Mouse (Mus musculus): Measurements from ENCODE around the gene Gpt2. TPM values are rescaled to one million over a fixed set of nuclear protein-coding genes. Genes with fewer than 3 reads are reported as not detected.

Gene Gpt2
- total and polyA plus RNA-seq, 3 experiments = 29.7 to 50.0 (median 37.8) TPM

- Histone ChIP-seq H3K4me2 (ENCODE audit: insufficient read depth, low read depth, poor library complexity, severe bottlenecking) (no peak overlapping the region), H3K27me3 (replicated peaks) (no peaks in the 10 kb centered on the region), H3K4me3 (replicated peaks in 1 of 3; ENCODE audit: low read depth in 2 of 3, low read length in 2 of 3, poor library complexity in 1 of 3) (no peak overlapping the region), H3K27ac (ENCODE audit: insufficient read depth, low read depth) (no peak overlapping the region), H3K9ac (ENCODE audit: insufficient read depth, low read depth) (no peak overlapping the region), H3K36me3 (replicated peaks in 1 of 2; ENCODE audit: control insufficient read depth in 1 of 2, insufficient read depth in 1 of 2, low read length in 1 of 2) (peaks cover 0 to 13% of the 10 kb centered on the region in 2 experiments), H3K79me2 (replicated peaks; ENCODE audit: control insufficient read depth, extremely low read depth, insufficient read depth, poor library complexity, severe bottlenecking) (peaks cover 1% of the 10 kb centered on the region; the same call in 1 of the 2 replicates), H3K9me3 (replicated peaks; ENCODE audit: low read length) (no peaks in the 10 kb centered on the region), H3K4me1 (ENCODE audit: control insufficient read depth in 1 of 2, insufficient read depth in 2 of 2) (peaks cover 8 to 26% of the 10 kb centered on the region in 2 experiments)
- TF ChIP-seq CHD1 (IDR thresholded peaks at IDR 0.05; ENCODE audit: low read depth, low read length) (no peak), RCOR1 (conservative IDR thresholded peaks at IDR 0.05; ENCODE audit: low read depth, low read length) (no peak), POLR2AphosphoS2 (IDR thresholded peaks at IDR 0.05; ENCODE audit: low read depth, low read length) (no peak), JUN (IDR thresholded peaks at IDR 0.05; ENCODE audit: insufficient read depth, low read depth, low read length) (no peak), NRF1 (IDR thresholded peaks at IDR 0.05; ENCODE audit: low read depth, low read length) (no peak), PAX5 (IDR thresholded peaks at IDR 0.05; ENCODE audit: low read length) (no peak), NELFE (IDR thresholded peaks at IDR 0.05; ENCODE audit: low read depth, low read length) (no peak), USF2 (conservative IDR thresholded peaks at IDR 0.05; ENCODE audit: low read depth, low read length) (no peak), MXI1 (IDR thresholded peaks at IDR 0.05; ENCODE audit: low read depth, low read length) (no peak), JUND (conservative IDR thresholded peaks at IDR 0.05; ENCODE audit: low read depth, low read length) (no peak), HCFC1 (IDR thresholded peaks at IDR 0.05; ENCODE audit: low read depth, low read length) (no peak), ZKSCAN1 (IDR thresholded peaks at IDR 0.05; ENCODE audit: borderline replicate concordance, low read depth, low read length) (no peak), MAFK (IDR thresholded peaks at IDR 0.05; ENCODE audit: insufficient replicate concordance, low read length) (no peak), MYC (IDR thresholded peaks at IDR 0.05; ENCODE audit: low read depth, low read length) (no peak), EP300 (IDR thresholded peaks at IDR 0.05; ENCODE audit: low read length) (no peak)
- in situ Hi-C loops (cut with MboI; ENCODE audit: low pct_ligation_motif_present, low pct_unique_long_range_greater_than_20kb, low sequenced_read_pairs) = no loop called here
- no peak for DNase-seq (ENCODE audit: extremely low read depth)
- dilution Hi-C loops (cut with MboI; ENCODE audit: extremely low pct_ligation_motif_present, extremely low pct_unique_long_range_greater_than_20kb, low sequenced_read_pairs) = no loop called here
Observed at GRCm38 (mm10) chr8:85559966-85560365, 67.6 kb downstream of the Gpt2 start.

- Histone ChIP-seq H3K36me3 (replicated peaks in 1 of 2; ENCODE audit: control insufficient read depth in 1 of 2, insufficient read depth in 1 of 2, low read length in 1 of 2) (peaks cover 0 to 13% of the 10 kb centered on the region in 2 experiments), H3K27ac (ENCODE audit: insufficient read depth, low read depth) (no peak overlapping the region), H3K4me2 (ENCODE audit: insufficient read depth, low read depth, poor library complexity, severe bottlenecking) (no peak overlapping the region), H3K4me3 (replicated peaks in 1 of 3; ENCODE audit: low read depth in 2 of 3, low read length in 2 of 3, poor library complexity in 1 of 3) (no peak overlapping the region), H3K27me3 (replicated peaks) (no peaks in the 10 kb centered on the region), H3K9ac (ENCODE audit: insufficient read depth, low read depth) (no peak overlapping the region), H3K4me1 (ENCODE audit: control insufficient read depth in 1 of 2, insufficient read depth in 2 of 2) (peaks cover 8 to 18% of the 10 kb centered on the region in 2 experiments), H3K9me3 (replicated peaks; ENCODE audit: low read length) (no peaks in the 10 kb centered on the region), H3K79me2 (replicated peaks; ENCODE audit: control insufficient read depth, extremely low read depth, insufficient read depth, poor library complexity, severe bottlenecking) (no peaks in the 10 kb centered on the region)
- no peak for DNase-seq (ENCODE audit: extremely low read depth)
- dilution Hi-C loops (cut with MboI; ENCODE audit: extremely low pct_ligation_motif_present, extremely low pct_unique_long_range_greater_than_20kb, low sequenced_read_pairs) = no loop called here
- TF ChIP-seq ZMIZ1 (IDR thresholded peaks at IDR 0.05; ENCODE audit: low read depth, low read length) = no peak
- TF ChIP-seq GABPA (IDR thresholded peaks at IDR 0.05; ENCODE audit: insufficient replicate concordance, low read depth, low read length) = no peak
- TF ChIP-seq RCOR1 (conservative IDR thresholded peaks at IDR 0.05; ENCODE audit: low read depth, low read length) = no peak
- TF ChIP-seq MAZ (IDR thresholded peaks at IDR 0.05; ENCODE audit: low read depth, low read length) = no peak
- no peak for TF ChIP-seq CHD1 (IDR thresholded peaks at IDR 0.05; ENCODE audit: low read depth, low read length)
- TF ChIP-seq ZKSCAN1 (IDR thresholded peaks at IDR 0.05; ENCODE audit: borderline replicate concordance, low read depth, low read length) = no peak
- in situ Hi-C loops (cut with MboI; ENCODE audit: low pct_ligation_motif_present, low pct_unique_long_range_greater_than_20kb, low sequenced_read_pairs) = no loop called here
Observed at GRCm38 (mm10) chr8:85563336-85563735, 71.0 kb downstream of the Gpt2 start.

Measured in CH12.LX (cell line).